Mouse (Mus musculus): ENCODE measurements around the gene Rpl32.
A peak's percentile ranks its signal among the peaks of the same experiment; 100 is the strongest.

GRCm38 (mm10) chr6:115803541-115804382 is 4.8 kb downstream of the Rpl32 start:
- no peak for TF ChIP-seq POLR2A (IDR thresholded peaks at IDR 0.05; ENCODE audit: borderline replicate concordance, extremely low read depth, low read depth, low read length)
- TF ChIP-seq CTCF (IDR thresholded peaks at IDR 0.05; ENCODE audit: insufficient read depth, low read length): peak; percentile 72
